Mouse (Mus musculus) macrophage (primary cell): ENCODE results near the gene Smap2. TPM values are rescaled to one million over a fixed set of nuclear protein-coding genes. Genes with fewer than 3 reads are reported as not detected.

Experiments used
- H3K27ac ChIP-seq: fragments of 350-480 bp; formaldehyde crosslinking; 2 replicates; pipeline ENCODE4 v1.9.0; 2021
- H3K36me3 ChIP-seq: fragments of 350-480 bp; formaldehyde crosslinking; 2 replicates; pipeline ENCODE4 v1.9.0; 2021; ENCODE audit errors: inconsistent target
- H3K4me3 ChIP-seq: fragments of 350-480 bp; formaldehyde crosslinking; 2 replicates; pipeline ENCODE4 v1.9.0; 2021; ENCODE audit errors: inconsistent target
- H3K79me2 ChIP-seq: fragments of 350-480 bp; formaldehyde crosslinking; 2 replicates; pipeline ENCODE4 v1.9.0; 2021; ENCODE audit errors: inconsistent target
- WGBS: methylation state at CpG from one replicate; pipeline ENCODE4 v1.1.7; 2026; ENCODE audit warnings: inconsistent platforms; ENCODE audit not compliant: missing documents; 5-methylcytosine and 5-hydroxymethylcytosine counted together
- polyA plus RNA-seq: library from polyadenylated mRNA; stranded (reverse); fragments of 250-400 nt; gene quantifications from 3 replicates; pipeline ENCODE4 v1.2.4, GENCODE M21; 2018; ENCODE audit warnings: inconsistent platforms

Gene Smap2
- polyA plus RNA-seq, 1 experiment from 2014 or later = 154 TPM

DNA sequence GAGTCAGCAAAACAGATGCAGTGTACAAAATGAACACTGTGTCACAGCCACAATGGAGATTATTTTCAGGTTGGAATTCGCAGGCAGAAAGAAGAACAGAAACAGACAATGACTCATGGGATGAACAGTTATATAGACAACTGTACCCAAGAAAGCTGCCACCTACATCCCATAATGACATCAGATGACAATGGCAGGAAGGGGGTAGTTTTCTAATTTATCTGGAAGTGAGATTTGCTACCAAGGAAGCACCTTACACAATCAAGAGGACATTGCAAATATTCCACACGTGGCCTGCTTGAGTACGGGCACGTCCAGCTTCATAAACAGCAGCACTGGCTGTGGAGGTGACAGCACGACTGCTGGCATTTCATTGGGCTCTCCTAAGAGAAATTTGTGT is 7.9 kb downstream of the Smap2 start:
- H3K27ac ChIP-seq = peak overlapping the region; percentile 80
- WGBS = 14% methylated on average over 5 of the region's 5 CpGs
- H3K79me2 ChIP-seq = peaks cover 94% of the 10 kb centered on the region
- H3K4me3 ChIP-seq = no peak overlapping the region
- no peaks in the 10 kb centered on the region for H3K36me3 ChIP-seq

DNA sequence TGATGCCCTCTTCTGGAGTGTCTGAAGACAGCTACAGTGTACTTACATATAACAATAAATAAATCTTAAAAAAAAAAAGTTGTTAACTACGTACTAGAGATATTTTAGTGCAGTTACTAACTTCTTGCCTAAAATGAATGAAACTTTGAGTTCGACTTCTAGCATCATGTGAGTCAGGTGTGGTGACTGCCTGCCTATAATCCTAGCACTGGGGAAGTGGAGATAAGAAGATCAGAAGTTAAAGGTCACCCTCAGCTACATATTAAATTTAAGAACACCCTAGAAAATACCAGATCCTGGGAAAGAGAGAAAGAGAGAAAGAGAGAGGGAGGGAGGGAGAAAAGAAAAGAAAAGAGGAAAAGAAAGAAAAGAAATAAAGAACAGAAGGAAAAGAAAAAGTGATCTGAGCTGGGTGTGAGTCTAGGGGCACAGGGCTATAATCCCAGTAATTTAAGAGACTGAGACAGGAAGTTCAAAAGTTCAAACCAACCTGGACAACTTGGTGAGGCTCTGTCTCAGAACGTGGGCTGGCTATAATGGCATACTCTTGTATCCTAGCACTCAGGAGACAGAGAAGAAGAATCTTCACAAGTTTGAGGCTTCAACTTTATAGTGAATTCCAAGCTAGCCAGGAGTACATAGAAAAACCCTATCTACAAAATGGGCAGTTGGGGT is 8.8 kb downstream of the Smap2 start:
- no peaks in the 10 kb centered on the region for H3K36me3 ChIP-seq
- peaks cover 94% of the 10 kb centered on the region for H3K79me2 ChIP-seq
- H3K4me3 ChIP-seq = no peak overlapping the region
- peak overlapping the region; percentile 80 for H3K27ac ChIP-seq
- WGBS = 32% methylated on average over 2 of the region's 3 CpGs

DNA sequence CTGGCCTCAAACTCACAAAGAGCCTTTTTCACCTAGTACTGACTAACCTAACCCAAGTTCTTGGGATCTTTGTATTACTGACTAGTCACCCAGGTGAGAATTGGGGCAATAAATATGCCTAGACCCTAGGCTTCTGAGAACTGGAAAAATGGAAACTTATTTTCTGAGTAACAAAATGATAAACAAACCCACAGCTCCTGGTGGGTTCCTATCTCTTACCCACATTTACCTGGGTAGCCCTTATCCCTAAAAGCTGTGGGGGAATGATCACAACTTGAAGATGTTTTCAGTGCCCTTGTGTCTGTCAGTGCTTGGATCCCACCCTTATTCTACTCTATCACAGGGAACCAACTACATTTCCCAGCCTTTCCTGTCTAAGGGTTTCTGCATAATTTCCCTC is 10.0 kb downstream of the Smap2 start:
- Histone ChIP-seq H3K27ac (no peak overlapping the region), H3K36me3 (no peaks in the 10 kb centered on the region), H3K4me3 (no peak overlapping the region), H3K79me2 (peaks cover 94% of the 10 kb centered on the region)

GRCm38 (mm10) chr4:121004679-121005078 is 12.4 kb downstream of the Smap2 start:
- peaks cover 94% of the 10 kb centered on the region for H3K79me2 ChIP-seq
- H3K4me3 ChIP-seq = no peak overlapping the region
- H3K36me3 ChIP-seq = no peaks in the 10 kb centered on the region
- H3K27ac ChIP-seq = peak overlapping the region; percentile 67
- WGBS = 8% methylated on average over 4 of the region's 4 CpGs

DNA sequence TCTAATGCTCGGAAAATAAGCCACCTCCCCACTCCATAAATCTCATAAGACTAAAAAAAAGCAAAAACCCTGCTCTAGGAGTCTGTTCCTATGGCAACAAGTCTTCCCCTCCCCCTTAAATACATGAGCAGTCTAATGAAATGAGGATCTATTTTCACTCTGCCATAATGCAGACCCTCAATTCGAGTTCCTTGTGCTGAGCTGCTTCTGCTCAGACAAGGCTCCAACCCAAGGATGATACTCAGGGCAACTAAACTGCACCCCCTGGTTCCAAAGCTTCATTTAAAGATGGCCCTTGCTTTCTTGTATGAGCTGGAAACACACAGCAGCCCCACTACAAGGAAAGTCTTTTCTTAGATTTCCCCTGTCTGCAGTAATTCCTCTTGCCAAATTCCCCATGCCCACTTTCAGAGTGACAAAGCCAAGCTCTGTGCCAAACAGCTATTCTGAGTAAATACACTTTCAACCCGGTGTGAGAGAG is 13.4 kb downstream of the Smap2 start:
- H3K79me2 ChIP-seq = peaks cover 97% of the 10 kb centered on the region
- 26% methylated on average over 3 of the region's 3 CpGs for WGBS
- H3K4me3 ChIP-seq = no peak overlapping the region
- no peaks in the 10 kb centered on the region for H3K36me3 ChIP-seq
- H3K27ac ChIP-seq = peak overlapping the region; percentile 67

DNA sequence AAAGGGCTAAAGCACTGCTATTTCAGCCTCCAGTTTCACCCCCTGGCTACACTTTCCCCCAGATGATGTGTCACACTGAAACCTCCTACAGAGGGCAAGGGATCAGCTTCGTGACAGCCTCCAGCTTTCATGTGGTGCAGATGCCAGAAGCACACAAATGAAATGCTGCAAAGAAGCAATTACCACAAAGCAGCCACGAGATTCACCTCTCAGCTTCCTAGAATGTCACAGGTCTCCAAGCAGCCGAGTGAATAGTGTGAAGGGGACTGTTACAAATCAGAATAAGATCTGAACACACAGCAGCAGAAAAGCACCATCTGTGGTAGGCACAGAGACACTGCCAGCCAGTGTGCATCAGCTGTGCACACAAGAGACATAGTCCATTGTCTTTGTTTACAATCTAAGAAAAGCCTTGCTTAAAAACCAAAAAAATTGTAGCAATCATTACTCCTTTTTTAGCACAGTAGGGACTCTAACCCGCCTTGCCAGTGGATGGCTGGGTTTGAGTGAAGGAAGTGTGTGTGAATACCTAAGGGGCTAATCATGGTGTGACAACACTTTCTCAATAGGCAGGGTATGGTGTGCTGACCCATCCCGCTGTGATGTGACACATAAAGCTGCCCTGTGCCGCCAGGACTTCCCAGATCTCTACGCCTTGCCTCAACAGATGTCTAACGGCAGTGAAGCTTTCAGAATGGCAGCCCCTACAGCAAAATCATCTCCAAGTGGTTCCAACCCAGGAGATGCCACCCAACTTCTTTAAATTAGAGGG is 14.5 kb downstream of the Smap2 start:
- no peak overlapping the region for H3K4me3 ChIP-seq
- peak overlapping the region; percentile 7; the same call in 1 of the 2 replicates for H3K27ac ChIP-seq
- H3K79me2 ChIP-seq = peaks cover 97% of the 10 kb centered on the region
- H3K36me3 ChIP-seq = no peaks in the 10 kb centered on the region
- 71% methylated on average over 8 of the region's 8 CpGs for WGBS

GRCm38 (mm10) chr4:121001659-121002058 is 15.4 kb downstream of the Smap2 start:
- Histone ChIP-seq H3K27ac (no peak overlapping the region), H3K79me2 (peaks cover 97% of the 10 kb centered on the region), H3K4me3 (no peak overlapping the region), H3K36me3 (no peaks in the 10 kb centered on the region)
- WGBS = 64% methylated on average over 1 of the region's 1 CpGs

- H3K27ac ChIP-seq = no peak overlapping the region
- H3K36me3 ChIP-seq = no peaks in the 10 kb centered on the region
- 92% methylated on average over 2 of the region's 2 CpGs for WGBS
- peaks cover 97% of the 10 kb centered on the region for H3K79me2 ChIP-seq
- no peak overlapping the region for H3K4me3 ChIP-seq
Measured at GRCm38 (mm10) chr4:121001042-121001441, 16.0 kb downstream of the Smap2 start.

DNA sequence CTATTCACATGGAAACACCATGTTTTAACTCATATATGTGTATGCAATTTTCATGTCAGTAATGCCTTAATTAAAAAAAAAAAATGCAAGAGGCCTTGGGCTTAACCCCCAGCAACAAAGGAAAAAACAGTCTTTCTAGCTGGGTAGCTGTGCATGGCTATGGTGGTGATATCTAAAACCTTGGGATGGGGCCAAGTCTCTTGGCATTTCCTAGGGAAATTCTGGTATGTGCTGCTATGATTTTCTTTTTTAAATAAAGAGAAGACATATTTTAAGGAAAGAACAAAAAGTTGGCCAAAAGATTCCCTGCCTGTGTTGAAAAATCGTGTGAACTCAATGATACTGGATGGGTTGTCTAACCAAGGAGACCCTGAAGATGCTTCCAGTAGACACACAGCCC is 21.1 kb downstream of the Smap2 start:
- WGBS = 92% methylated on average over 1 of the region's 1 CpGs
- Histone ChIP-seq H3K27ac (no peak overlapping the region), H3K4me3 (no peak overlapping the region), H3K79me2 (peaks cover 93% of the 10 kb centered on the region), H3K36me3 (no peaks in the 10 kb centered on the region)

DNA sequence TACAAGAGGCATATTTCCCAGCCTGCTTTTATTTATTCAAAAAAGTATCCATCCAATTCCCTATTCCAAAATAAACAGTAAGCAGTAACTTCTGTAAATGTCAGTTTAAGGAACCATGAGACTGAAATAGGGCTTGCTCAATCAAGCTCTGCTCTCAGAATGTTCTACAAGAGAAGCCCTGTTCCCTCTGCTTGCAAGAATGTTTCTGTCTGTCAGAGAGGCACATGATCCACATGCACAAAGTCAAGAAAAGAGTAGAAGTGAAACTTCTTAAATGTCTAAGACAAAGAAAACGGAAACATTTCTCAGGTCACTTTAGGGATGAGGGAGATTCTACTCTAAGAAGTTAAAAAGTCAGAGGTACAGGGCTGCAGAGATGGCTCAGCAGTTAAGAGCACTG is 24.0 kb downstream of the Smap2 start:
- Histone ChIP-seq H3K79me2 (peaks cover 93% of the 10 kb centered on the region), H3K27ac (peak overlapping the region; percentile 73), H3K4me3 (no peak overlapping the region), H3K36me3 (no peaks in the 10 kb centered on the region)
- 0% methylated on average over 1 of the region's 1 CpGs for WGBS

- 88% methylated on average over 2 of the region's 2 CpGs for WGBS
Measured at GRCm38 (mm10) chr4:120992284-120992683, 24.8 kb downstream of the Smap2 start.

GRCm38 (mm10) chr4:120987319-120987718 is 29.7 kb downstream of the Smap2 start:
- H3K4me3 ChIP-seq = no peak overlapping the region
- 69% methylated on average over 4 of the region's 4 CpGs for WGBS
- peaks cover 87% of the 10 kb centered on the region for H3K79me2 ChIP-seq
- no peak overlapping the region for H3K27ac ChIP-seq
- H3K36me3 ChIP-seq = peaks cover 17% of the 10 kb centered on the region; the same call in 1 of the 2 replicates

More at GRCm38 (mm10) chr4:120992284-120992683, 24.8 kb downstream of the Smap2 start:
- no peaks in the 10 kb centered on the region for H3K36me3 ChIP-seq
- peaks cover 93% of the 10 kb centered on the region for H3K79me2 ChIP-seq
- H3K27ac ChIP-seq = peak overlapping the region; percentile 73
- no peak overlapping the region for H3K4me3 ChIP-seq

DNA sequence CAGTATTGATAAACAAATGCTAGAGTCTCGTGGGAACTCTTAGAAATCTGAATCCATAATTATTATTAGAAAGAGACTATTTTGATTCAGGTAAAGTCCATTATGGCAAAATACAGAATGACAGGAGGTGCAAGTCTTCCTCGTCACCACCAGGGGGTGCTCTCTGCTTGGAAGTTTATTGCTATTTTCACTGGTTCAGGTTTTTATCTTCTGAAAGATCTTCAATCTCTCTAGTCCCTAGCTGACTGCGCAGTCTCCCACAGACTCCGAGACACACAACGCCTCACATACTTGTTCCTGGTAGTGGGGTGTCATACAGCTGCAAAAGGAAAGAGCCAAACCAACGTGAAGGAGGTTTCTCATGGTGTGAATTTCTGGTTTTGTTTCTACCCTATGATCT is 30.6 kb downstream of the Smap2 start:
- Histone ChIP-seq H3K79me2 (peaks cover 79% of the 10 kb centered on the region), H3K4me3 (no peak overlapping the region), H3K27ac (no peak overlapping the region), H3K36me3 (peaks cover 17% of the 10 kb centered on the region; the same call in 1 of the 2 replicates)
- 10% methylated on average over 6 of the region's 6 CpGs for WGBS

GRCm38 (mm10) chr4:120978221-120978620 is 38.8 kb downstream of the Smap2 start:
- 24% methylated on average over 3 of the region's 3 CpGs for WGBS
- Histone ChIP-seq H3K36me3 (peaks cover 35% of the 10 kb centered on the region), H3K79me2 (no peaks in the 10 kb centered on the region; the same call in 1 of the 2 replicates), H3K27ac (peak overlapping the region; percentile 46), H3K4me3 (no peak overlapping the region)

DNA sequence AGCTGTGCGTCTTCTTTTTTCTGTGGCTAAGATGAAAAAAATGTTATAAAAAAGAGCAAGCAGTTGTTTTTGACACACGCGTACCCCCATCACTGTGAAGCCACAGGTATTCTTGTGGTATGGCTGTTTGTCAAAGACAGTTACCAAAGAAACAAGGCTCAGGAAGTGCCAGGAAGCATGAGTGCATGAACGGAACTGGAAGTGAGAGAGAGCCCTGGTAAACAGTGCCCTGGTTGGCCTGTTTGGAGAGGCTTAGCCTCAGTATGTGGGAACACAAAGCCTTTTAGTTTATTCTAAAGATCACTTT is 41.7 kb downstream of the Smap2 start:
- peaks cover 50% of the 10 kb centered on the region for H3K36me3 ChIP-seq
- peak overlapping the region; percentile 24 for H3K27ac ChIP-seq
- H3K4me3 ChIP-seq = no peak overlapping the region
- WGBS = 15% methylated on average over 4 of the region's 4 CpGs
- no peaks in the 10 kb centered on the region for H3K79me2 ChIP-seq
